Mouse (Mus musculus) lung, adult 18-20 months (tissue): ENCODE data around the gene Gm21440.
"Not testable (repeated sequence)": the region's sequence is repeated elsewhere in the genome, so short reads cannot be mapped to it uniquely, and the experiment has no call there.

ENCODE experiments used
- DNase-seq, 2 experiments: peaks; one replicate each; pipeline ENCODE4 v3.0.0; 2022; ENCODE audit warnings: mixed read lengths in 2 of 2

Gene Gm21440

GRCm38 (mm10) chrY:13252091-13252490, at the start of gene Gm21440, which contains the start of gene Gm21454:
Gene Gm21440 (plus strand): TSS chrY:13252391.
Gene Gm21454 (plus strand): TSS chrY:13252442.
- not testable (repeated sequence) for DNase-seq

GRCm38 (mm10) chrY:13223828-13224227, 28.4 kb upstream of the Gm21440 start, which contains the start of gene Gm21828:
Gene Gm21828 (minus strand): TSS chrY:13223928.
- DNase-seq, result not testable (repeated sequence)
